Mouse (Mus musculus): ENCODE measurements at regions not wholly inside any gene's neighbourhood (a gene's known extent, or its start where the extent isn't known, plus 50 kb on each side); places are given as distances from the start of the nearest gene placed in this dataset.
"Not testable (repeated sequence)": the region's sequence is repeated elsewhere in the genome, so short reads cannot be mapped to it uniquely, and the experiment has no call there.

DNA sequence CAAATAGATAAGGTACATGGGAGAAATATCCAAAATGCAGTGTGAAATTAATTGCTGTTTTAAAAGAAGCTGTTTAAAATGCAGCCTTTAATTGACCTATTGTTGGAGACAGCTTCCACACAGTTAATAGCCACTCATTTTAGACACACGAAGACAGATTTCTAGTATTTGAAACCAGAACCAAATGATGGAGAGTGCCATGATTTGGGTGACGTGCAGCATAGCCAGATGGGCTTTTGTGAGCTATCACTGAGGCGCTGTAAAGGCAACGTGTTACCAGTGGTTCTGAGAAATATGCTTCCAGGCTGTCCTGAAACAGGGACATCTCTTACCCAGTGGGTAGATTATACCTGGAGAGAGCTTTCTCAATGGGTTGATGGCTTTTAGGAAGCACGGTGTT, 594.4 kb upstream of the Cdh5 start:
- no peak for DNase-seq

DNA sequence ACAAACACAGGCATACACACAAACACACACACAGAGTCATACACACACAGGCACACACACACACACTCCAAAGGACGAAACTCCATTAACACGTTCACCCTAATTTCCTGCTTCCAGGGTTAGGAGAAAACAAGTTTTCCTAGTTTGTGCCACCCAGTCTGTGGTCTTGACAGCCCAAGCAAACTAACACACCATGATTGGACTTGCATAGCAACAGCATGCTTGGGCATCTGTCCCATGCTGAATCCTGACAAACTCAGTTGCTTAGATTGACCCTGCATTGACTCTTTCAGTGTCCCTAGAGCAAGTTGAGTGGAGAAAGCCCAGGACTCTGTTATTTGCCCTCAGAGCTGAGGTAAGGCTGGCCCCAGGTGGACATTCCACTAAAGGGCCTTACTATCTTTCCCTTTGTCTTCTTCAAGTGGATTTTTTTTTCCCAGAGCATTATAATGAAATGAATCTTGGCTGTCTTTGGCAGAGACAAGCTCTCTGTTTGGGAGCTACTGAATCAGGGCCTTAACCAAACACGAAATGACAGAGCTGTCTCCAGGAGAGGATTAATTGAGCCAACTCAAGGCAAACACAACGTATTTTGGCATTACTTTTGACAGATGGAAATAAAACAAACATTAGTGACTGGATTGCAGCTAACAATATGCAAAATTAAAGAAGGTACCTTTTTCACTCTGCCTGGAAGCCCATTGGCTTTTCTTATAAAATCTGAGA, 581.1 kb upstream of the Cdh5 start:
- no peak for DNase-seq

DNA sequence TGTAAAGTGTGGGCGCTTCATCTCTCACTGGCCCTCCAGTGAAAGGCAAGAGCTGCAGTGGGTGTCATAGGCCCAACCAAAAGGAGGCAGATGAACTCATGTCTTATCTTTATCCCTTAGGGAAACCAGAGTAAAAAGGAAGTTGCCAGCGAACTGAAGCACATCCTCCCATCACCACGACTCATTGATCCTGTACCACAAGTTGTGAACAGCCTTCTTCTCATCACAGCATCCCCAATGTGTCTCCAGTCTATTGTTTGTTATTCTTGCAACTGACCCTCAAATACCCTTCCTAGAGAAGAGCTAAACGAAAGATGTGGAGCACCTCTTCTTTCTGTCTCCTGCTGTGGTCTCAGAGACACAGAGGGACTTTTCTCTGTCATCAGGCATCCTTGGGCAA, 570.5 kb upstream of the Cdh5 start:
- no peak for DNase-seq

DNA sequence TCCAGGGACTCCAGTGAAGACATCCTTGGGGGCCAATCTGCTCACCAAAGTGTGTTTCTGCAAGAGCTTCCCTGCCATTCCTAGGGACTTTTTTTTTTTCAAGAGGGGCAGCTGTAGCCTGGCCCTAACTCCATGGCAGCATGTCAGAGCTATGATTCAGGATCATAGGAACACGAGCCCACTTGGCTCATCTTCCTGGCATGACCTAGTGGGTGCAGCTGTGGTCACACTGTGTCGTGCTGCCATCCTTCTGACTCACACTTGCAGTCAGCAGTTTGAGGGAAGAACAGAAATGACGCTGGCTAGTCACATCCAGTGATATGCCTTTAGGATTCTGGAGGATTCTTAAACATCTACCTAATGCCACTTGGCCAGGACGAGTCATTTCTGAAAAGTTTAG, 566.5 kb upstream of the Cdh5 start:
- DNase-seq, result no peak

DNA sequence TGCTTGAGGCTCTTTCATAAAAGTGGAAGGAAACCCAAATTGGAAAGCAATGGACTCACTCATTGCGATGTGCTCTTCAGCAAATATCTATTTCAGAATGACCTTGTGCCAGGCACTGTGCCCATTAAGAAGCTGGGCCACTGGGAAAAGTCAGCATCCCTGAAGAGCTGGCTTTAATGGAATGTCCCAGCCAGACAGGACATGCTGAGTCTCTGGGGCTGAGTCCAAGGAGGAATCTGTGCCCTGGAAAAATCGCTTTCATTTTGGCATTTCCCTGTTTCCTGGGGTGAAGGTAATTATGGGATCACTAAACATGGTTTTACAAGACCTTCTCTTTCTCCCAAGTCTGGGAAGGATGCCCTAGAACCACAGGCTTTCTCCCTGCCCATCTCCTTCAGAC, 564.6 kb upstream of the Cdh5 start:
- no peak for DNase-seq

DNA sequence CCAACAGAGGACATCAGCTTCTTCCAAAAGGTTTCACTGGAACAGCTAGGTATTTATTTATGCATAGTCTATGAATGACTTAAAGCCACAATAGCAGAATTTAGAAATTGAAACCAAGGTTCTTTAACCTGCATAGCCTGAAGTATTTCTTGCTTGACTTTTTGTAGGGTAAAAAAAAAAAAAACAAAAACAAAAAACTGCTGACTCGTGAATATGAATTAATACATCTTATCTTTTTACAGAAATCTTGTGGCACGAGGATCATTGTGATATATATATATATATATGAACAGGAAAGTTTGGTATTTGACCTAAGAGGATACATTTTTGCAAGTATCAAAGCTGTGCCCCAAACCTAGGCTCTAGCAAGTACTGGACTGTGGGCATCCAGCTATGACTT, 559.5 kb upstream of the Cdh5 start:
- DNase-seq, result no peak

DNA sequence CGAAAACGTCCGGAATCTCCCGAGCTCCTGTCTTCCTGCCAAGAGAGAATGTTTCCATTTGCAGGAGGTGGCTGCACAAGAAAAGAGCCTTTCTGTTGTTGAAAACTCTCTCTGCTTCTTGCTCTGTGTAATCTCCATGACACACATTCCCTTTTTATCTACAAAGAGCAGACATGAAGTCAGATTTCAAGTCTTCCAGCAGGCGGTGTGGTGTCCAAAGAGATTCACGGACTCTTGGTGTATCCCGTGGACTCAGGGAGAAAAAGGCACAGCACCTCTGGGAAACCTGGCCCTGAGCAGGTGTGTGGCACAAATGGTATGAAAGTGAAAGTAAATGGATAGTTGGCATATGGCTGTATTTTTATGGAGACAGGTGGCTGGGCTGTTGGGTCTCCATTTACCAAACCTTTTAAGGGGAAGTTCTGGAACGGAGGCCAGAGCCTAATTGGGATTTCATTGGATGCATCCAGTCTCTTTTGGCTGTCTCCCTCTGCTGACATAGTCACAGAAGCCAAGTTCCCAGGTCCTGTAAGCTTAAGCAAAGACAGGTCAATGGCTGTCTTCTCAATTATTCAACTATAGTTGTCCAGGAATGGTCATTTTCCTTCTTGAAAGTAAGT, 549.4 kb upstream of the Cdh5 start:
- no peak for DNase-seq

DNA sequence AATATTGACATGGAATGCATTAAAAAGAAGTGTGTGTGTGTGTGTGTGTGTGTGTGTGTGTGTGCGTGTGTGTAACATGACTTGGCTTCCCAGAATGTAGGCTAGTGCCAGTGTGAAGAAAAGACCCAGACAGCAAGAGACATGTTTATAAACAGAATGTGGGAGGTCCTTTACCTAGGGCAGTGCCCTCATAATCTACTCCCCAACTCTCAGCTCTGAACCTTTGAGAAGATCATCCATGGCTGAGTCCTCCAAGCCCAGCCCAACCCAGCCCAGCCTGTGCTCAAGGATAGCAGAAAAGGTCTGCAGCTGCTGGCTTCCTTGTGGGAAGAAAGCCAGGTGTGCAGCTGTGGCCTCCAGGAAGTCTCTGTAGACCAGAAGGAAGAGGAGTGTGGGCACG, 539.8 kb upstream of the Cdh5 start:
- DNase-seq, result no peak

DNA sequence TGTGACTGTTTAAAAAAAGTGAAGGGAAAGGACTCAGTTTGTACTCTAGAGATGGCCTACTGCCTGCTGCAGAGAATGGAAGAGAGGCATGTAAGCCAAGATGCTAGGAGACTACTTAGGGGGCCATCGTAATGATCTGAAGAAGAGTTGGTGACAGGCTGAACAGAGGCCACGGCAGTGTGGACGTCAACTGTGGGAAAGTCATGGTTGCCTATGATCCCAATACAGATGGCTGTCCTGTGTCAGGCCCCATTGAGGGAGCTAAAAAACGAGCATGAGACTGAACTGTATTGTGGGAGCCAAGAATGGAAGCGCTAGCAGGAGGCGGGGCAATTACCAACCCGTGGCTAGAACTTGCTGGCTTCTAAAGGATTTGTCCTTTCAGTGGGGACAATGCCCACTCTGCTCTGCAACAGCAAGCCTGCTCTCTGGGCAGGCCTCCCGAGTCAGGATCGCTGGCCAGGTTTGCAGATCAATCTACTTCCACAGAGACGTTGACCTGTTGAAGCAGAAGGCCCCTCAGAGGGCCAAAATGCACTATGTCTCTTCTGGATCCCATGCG, 530.5 kb upstream of the Cdh5 start:
- DNase-seq, result no peak

DNA sequence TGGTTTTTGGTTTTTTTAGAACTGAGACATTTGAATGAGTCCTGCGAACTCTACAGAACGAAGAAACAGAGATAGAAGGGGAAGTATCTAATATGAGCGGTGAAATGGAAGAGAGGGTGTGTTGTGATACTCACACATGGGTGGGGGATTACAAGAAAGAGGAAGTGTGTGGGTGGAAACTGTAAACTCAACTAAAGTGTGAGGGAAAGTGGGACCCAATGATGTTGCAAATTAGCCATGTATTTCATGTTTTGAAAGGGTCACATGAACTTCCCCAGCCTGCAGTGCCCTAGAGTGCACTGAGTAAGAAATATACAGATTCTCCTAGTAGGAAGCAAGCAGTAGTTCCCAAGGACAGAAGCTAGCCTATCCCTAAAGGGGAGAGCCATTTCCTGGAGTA, 524.3 kb upstream of the Cdh5 start:
- DNase-seq, result no peak

DNA sequence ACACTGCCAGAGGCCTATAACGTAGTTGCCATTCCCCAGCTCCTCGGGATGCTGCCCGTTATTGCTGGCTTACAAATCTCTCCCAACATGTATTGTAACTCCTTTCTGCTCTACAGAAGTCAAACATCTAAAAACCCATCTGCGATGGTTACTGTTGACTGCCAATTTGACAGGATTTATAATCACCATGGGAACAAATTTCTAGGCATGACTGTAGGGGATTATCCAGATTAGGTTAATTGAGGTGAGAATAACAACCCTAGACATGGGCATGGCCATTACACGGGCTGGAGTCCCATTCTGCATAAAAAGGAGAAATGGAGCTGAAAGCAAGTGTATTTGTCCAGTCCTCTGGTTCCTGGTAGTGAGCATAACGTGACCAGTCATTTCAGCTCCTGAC, 523.4 kb upstream of the Cdh5 start:
- DNase-seq, result no peak

DNA sequence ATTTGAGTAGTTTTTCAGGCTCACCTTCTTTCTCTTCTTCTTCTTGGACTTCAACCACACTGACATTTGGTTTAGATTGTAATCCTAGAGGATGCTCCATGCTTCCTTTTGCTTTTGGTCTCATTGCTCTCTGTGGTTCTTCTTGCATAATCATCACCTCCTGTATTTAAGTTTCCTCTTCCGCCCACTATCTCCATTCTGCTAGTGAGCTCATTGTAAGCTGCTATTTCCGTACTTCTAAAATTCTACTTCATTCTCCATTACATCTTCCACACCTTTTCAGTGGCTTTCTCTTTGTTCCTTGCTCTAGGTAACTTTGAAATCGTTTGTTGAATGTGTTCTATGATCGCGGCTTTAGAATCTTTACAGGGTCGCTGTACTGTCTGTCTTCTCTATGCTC, 493.1 kb upstream of the Cdh5 start:
- no peak for DNase-seq

DNA sequence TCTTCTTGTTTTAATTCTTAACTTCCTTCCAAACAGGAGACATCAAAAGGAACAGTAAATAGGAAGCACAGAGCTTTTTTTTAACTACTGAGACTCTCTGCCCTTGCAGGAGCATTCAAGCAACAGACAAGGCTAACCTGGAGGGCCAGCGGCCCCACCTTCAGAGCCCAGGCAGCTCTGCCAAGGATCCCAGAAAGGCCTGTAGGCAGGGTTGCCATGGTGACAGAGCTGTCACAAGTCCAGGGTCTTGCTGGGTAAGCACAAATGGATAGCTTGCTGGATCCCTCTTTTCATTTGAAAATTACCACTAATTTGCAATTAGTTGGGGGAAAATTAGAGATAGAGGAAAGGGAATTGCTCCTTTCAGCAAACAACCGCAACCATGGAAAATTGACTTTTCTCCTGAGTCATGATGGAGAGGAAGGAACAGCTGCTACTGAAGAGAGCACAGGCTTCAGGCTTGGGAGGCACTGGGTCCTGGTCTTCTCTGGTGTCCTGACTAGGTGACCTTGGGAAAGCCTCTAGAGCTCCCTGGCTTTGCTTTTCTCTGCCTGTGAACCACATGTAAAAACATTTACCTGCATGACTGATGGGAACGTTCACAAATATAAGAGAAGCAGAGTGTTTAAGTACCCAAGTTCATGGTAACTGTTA, 477.5 kb upstream of the Cdh5 start:
- DNase-seq, result no peak

DNA sequence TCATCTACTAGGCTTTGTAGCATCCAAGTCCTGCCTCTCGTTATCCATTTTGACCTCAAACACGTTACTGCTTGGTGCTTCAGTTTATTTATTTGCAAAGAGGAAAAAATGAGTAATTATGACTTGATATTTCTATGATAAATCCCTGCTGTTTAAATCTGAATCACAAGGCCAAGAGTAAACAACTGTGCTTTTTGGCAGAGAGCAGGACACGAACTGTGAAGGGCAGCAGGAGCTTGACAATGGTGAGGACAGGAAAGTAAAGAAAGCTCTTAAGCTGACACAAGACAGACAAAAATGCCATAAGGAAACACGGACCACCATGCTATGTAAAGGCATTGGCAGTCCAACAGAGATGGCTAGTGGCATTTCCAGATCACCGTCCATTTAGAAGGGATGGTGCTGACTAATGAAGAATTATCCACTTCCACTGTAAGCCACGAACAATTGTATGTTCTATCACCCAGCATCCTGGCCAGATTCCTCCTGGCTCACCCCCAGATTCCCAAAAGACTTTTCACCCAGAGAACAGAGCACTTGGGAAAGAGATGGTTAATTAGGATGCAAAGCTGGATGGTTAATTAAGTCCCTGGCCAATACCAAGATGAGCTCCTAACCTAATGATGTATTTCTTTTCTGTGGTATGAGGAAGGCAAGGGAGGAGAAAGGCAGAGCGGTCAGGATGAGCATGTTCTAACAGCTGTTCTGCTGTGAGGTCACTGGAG, 476.1 kb upstream of the Cdh5 start:
- no peak for DNase-seq

DNA sequence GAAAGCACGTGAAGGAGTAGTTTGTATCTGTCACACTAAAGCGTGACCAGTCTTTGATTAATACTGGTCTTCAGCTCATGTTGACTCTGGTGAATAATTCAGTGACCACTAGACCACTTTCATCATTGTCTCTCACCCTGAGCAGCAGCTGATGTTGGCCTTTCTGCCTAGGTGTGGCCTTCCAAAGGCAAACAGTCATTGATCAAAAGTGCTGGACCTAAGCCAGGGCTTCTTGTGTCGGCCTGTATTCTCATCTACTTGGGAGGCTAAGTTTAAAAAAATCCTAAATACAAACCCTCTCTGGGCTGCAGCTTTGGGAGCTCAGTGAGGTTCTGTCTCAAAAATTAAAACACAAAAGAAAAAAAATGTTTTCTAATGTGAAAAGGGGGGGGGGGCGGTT, 475.0 kb upstream of the Cdh5 start:
- no peak for DNase-seq

DNA sequence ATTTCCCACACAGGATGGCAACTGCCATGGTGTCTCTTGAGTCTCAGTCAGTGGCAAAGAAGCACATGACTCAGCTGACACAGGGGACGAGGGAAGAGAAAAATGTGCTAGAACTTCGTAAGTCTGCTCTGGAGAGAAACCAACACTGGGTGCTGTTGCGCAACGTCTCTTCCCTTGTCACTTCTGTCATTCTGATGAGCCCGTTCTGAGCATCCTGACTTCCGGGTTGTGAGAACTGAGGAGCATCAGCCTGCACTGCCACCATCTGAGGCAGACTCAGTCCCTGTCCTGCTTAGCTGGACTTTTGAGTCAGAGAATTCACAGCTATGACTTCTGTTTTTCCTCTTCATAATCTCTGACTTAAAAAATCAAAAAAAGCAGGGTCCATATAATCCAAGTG, 468.9 kb upstream of the Cdh5 start:
- peak; percentile 6 for DNase-seq

DNA sequence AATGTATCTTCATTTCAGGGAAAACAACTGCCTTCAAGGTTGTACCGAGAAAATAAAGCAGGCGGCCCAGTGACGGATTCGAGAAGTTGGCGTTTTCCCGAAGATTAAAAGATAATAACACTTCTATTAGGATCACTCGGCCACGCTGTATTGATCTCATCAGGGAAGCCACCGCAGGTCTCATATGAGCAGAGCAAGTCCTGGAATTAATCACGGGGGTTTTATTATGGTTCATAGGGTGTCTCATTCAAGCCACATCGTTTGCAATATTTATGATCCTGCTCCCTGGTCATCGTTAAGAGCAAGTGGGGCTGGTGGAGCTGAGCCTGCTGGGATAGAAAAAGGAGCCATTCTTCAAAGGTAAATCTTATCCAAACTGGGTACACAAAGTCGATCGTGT, 466.5 kb upstream of the Cdh5 start:
- DNase-seq, result no peak

DNA sequence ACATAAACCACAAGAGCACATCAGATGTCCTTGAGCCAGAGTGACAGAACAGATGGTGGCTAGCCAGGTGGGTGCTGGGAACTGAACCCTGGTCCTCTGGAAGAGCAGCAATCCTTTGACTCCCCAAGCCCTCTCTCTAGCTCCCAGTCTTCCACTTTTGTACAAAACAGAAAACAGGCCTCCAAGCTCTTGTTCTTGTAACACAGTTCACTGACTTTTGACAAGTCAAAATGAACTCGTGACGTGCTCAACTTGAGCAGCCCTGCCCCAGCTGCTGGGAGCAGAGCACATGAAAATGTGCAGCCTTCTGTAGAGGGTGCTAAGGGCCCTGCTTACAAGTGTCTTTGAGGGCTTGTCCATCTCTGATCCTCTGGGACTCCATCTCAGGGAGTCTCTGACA, 457.8 kb upstream of the Cdh5 start:
- DNase-seq, result no peak

DNA sequence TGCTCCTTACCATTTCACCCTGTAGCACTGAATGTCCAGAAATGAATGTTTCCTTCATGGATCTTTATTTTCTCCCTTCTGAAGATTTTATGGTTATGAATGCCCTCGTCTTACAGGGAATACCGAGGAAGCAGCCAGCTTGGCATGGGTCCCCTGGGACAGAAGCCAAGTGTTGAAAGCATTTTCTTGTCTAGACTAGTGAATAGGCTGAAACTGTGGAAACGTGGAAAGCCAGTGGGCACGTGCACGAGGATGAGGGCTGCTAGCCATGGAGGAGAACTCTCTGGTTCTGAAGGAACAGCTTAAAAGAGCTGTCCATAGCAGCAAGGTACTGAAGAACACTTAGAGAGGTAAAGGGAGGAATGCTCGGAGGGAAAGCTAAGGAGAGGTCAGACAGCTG, 457.3 kb upstream of the Cdh5 start:
- DNase-seq, result peak; percentile 66

DNA sequence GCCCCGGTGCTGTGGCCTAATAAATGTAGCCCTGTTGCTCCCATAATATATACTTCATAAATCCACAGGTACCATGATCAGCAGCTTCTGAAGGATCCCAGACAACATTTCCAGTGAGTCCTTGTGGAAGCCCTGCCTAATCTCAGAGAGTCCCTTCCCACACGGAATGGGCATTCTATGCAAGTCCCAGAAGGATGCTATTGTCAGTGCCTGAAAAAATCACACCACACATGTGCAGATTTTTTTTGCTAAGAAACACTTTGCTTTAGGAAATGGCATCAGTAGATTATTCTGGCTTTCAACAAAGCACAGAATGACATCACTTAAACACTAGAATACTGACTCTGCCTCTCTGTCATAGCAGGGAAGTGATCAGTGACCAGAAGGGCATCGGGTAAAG, 456.6 kb upstream of the Cdh5 start:
- DNase-seq, result no peak

DNA sequence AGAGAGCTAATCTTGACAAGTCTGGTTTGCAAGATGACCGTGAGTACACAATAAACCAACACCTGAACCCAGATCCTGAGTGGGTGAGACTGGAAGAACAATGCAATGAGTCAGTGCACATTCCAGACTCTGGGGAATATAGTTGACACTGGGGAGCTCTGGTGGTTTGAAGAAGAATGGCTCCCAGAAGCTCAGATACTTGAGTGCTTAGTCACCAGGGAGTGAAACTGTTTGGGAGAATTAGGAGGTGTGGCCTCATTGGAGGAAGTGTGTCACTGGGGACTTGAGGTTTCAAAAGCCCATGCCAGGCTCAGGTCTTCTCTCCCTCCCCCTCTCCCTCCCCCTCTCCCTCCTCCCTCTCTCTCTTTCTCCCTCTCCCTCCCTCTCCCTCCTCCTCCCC, 436.6 kb upstream of the Cdh5 start:
- DNase-seq, result no peak

DNA sequence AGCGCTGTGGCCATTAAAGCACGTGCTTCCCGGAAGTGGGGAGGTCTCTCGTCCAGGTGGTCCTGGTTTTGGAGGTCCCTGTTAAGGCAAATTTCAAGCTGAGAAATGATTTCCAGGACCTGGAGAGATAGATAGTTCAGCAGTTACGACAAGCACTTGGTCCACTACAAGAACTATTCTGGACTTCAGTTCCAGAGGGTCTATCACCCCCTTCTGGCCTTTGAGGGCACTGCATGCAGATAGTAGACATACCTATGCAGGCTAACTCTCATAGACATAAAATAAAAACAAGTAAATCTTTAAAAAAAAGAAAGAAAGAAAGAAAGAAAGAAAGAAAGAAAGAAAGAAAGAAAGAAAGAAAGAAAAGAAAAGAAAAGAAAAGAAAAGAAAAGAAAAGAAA, 415.2 kb upstream of the Cdh5 start:
- not testable (repeated sequence) for DNase-seq

DNA sequence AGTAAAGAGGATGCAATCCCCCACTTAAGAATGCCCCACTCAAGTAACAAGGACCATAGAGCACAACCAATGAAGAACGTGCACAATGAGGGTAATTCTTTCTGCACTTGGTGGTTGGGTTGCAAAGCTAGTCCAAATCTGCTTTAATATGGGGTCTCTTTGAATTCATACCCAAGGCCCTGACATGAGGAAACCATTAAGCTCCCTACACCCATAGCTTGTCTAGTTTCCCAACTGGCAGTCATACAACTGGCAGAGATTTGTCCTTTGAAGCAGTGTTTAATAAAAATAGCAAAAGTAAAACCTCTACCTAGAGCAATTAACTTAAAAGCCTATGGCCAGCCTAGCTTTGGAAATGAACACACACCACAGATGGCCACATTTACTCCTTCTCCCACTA, 411.0 kb upstream of the Cdh5 start:
- DNase-seq, result no peak

DNA sequence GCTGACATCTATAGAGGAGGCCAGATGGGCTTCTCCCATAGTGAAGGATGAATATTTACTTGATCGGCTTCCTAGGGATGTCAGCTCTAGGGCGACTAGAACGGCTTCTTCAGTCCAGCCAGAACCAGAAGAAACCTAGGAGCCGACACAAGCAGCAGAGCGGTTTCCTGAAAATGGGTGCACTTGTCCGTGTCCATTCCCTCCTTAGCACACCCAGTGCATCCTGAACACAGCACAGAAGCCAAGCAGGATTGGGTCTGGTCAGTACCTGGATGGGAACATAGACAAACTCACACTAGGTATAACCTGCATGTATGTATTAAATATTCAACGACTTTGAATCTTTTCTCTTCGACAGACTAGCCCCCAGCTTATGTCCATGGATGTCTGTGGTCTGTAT, 407.9 kb upstream of the Cdh5 start:
- DNase-seq, result no peak
